Mouse (Mus musculus): ENCODE data around the gene Cyb5r1. TPM values are rescaled to one million over a fixed set of nuclear protein-coding genes. Genes with fewer than 3 reads are reported as not detected.

Gene Cyb5r1
- polyA plus RNA-seq, 1 experiment from 2014 or later, result 43.1 TPM

Other genes with a start within 250 kb of the Cyb5r1 start
- 11.6 and 12.1 TPM in 2 replicates for gene Chil1, start 223.4 kb upstream of the Cyb5r1 start, polyA plus RNA-seq (2015; fragmentation: Nextera tagmentation; extraction: Ambion mirVana)
- 89.8 and 93.2 TPM in 2 replicates for gene Mybph, start 212.1 kb upstream of the Cyb5r1 start, polyA plus RNA-seq (2015; fragmentation: Nextera tagmentation; extraction: Ambion mirVana)
- gene Adora1, start 170.1 kb upstream of the Cyb5r1 start, polyA plus RNA-seq (2015; fragmentation: Nextera tagmentation; extraction: Ambion mirVana), result 2.8 and 3.2 TPM in 2 replicates
- 171 and 190 TPM in 2 replicates for gene Myog, start 115.6 kb upstream of the Cyb5r1 start, polyA plus RNA-seq (2015; fragmentation: Nextera tagmentation; extraction: Ambion mirVana)
- 10.3 and 10.4 TPM in 2 replicates for gene Ppfia4, start 72.6 kb upstream of the Cyb5r1 start, polyA plus RNA-seq (2015; fragmentation: Nextera tagmentation; extraction: Ambion mirVana)
- gene Tmem183a, start 43.6 kb upstream of the Cyb5r1 start, polyA plus RNA-seq (2015; fragmentation: Nextera tagmentation; extraction: Ambion mirVana), result 81.0 and 90.9 TPM in 2 replicates
- not detected in 2 replicates for gene 4933406M09Rik, start 19.6 kb upstream of the Cyb5r1 start, polyA plus RNA-seq (2015; fragmentation: Nextera tagmentation; extraction: Ambion mirVana)
- gene Adipor1, start 9.8 kb downstream of the Cyb5r1 start, polyA plus RNA-seq (2015; fragmentation: Nextera tagmentation; extraction: Ambion mirVana), result 86.3 and 89.6 TPM in 2 replicates
- 29.4 and 29.9 TPM in 2 replicates for gene Klhl12, start 50.0 kb downstream of the Cyb5r1 start, polyA plus RNA-seq (2015; fragmentation: Nextera tagmentation; extraction: Ambion mirVana)
- gene Rabif, start 89.1 kb downstream of the Cyb5r1 start, polyA plus RNA-seq (2015; fragmentation: Nextera tagmentation; extraction: Ambion mirVana), result 40.1 and 40.8 TPM in 2 replicates
- gene Mgat4e, start 144.1 kb downstream of the Cyb5r1 start, polyA plus RNA-seq (2015; fragmentation: Nextera tagmentation; extraction: Ambion mirVana), result 0.14 TPM in 1 of 2 replicates, not detected in the other
- gene Kdm5b, start 154.6 kb downstream of the Cyb5r1 start, polyA plus RNA-seq (2015; fragmentation: Nextera tagmentation; extraction: Ambion mirVana), result 96.1 and 98.8 TPM in 2 replicates
- 0.32 and 1.1 TPM in 2 replicates for gene Syt2, start 241.1 kb downstream of the Cyb5r1 start, polyA plus RNA-seq (2015; fragmentation: Nextera tagmentation; extraction: Ambion mirVana)